18 mouse cellular contexts compared by ENCODE assay signal in genomic region chr8:90391483-90392074, GRCm38 (mm10). TPM values are rescaled to one million over a fixed set of nuclear protein-coding genes. Genes with fewer than 3 reads are reported as not detected.
DNase-seq lines count a peak whose midpoint lies in the region; ATAC-seq and TF ChIP-seq lines count a peak whose summit lies in the region.
"Had no signal": no experiment of that assay in that cellular context is flagged by ENCODE, and none has a peak within 500 bp of the region (broad histone marks: within the 10 kb centered on the region; RNA-seq: fewer than 3 reads in every experiment).

No protein-coding gene starts in this region.

- H3K9ac ChIP-seq in hindbrain, embryonic 14.5 days = no peak overlapping the region
- no peak overlapping the region for H3K9ac ChIP-seq in liver, postnatal 0 days (replicated peaks)
- H3K9ac ChIP-seq: forebrain, embryonic 13.5 days; hindbrain, embryonic 12.5 days; lung, embryonic 15.5 days; midbrain, embryonic 12.5 days had no signal

- no peak for TF ChIP-seq CTCF in liver, postnatal 0 days (IDR thresholded peaks at IDR 0.05; ENCODE audit: low read depth)

- no peaks in the 10 kb centered on the region; the same call in 1 of the 2 replicates for H3K4me1 ChIP-seq in hindbrain, embryonic 14.5 days (replicated peaks; ENCODE audit: control insufficient read depth, insufficient read depth, low read length)
- H3K4me1 ChIP-seq in hindbrain, embryonic 10.5 days (replicated peaks) = no peaks in the 10 kb centered on the region
- peaks cover 4% of the 10 kb centered on the region; the same call in 1 of the 2 replicates for H3K4me1 ChIP-seq in liver, postnatal 0 days (ENCODE audit: insufficient read depth)
- H3K4me1 ChIP-seq: hindbrain, embryonic 12.5 days; limb, embryonic 10.5 days; lung, embryonic 15.5 days had no signal

- 0 out of 2 replicates have a peak, but pooled peaks cover 4% of the 10 kb centered on the region for H3K27me3 ChIP-seq in hindbrain, embryonic 14.5 days (ENCODE audit: control insufficient read depth, insufficient read depth, low read length)
- H3K27me3 ChIP-seq in hindbrain, embryonic 10.5 days (ENCODE audit: insufficient read depth, poor library complexity, severe bottlenecking) = 0 out of 2 replicates have a peak, but pooled peaks cover 7% of the 10 kb centered on the region
- H3K27me3 ChIP-seq in liver, postnatal 0 days (ENCODE audit: insufficient read depth, low read length) = no peaks in the 10 kb centered on the region
- H3K27me3 ChIP-seq: hindbrain, embryonic 12.5 days; lung, embryonic 15.5 days; midbrain, embryonic 12.5 days had no signal

- no peak overlapping the region for H3K4me3 ChIP-seq in hindbrain, embryonic 14.5 days (replicated peaks; ENCODE audit: low read length)
- no peak overlapping the region for H3K4me3 ChIP-seq in hindbrain, embryonic 10.5 days
- no peak overlapping the region for H3K4me3 ChIP-seq in liver, postnatal 0 days (ENCODE audit: low read depth, low read length)
- H3K4me3 ChIP-seq: forebrain, embryonic 13.5 days; hindbrain, embryonic 12.5 days; limb, embryonic 10.5 days; lung, embryonic 15.5 days; midbrain, embryonic 12.5 days had no signal

- no peak for DNase-seq in hindbrain, embryonic 14.5 days (ENCODE audit: low spot score)
- DNase-seq in hindbrain, embryonic 10.5 days (ENCODE audit: low spot score) = no peak
- peak; percentile 18 for DNase-seq in liver, postnatal 0 days
- peak; percentile 46 for DNase-seq in yolk sac, embryonic 10.5 days (ENCODE audit: low spot score)
- DNase-seq in spleen, postnatal 36 days (ENCODE audit: low spot score in 2 of 2) = no peak
- no peak for DNase-seq in spleen, postnatal 10 days (ENCODE audit: low spot score in 2 of 2)
- DNase-seq: adrenal gland, postnatal 25 days; B cell, adult 2 months; cerebellum, adult 9-11 months; right cerebral cortex, postnatal 14 days; thymus, postnatal 36 days had no signal

- no peaks in the 10 kb centered on the region for H3K9me3 ChIP-seq in hindbrain, embryonic 14.5 days (ENCODE audit: control insufficient read depth, low read length)
- no peaks in the 10 kb centered on the region for H3K9me3 ChIP-seq in hindbrain, embryonic 10.5 days
- H3K9me3 ChIP-seq in liver, postnatal 0 days (ENCODE audit: low read length) = no peaks in the 10 kb centered on the region
- H3K9me3 ChIP-seq: forebrain, embryonic 13.5 days; hindbrain, embryonic 12.5 days; limb, embryonic 10.5 days; lung, embryonic 15.5 days; midbrain, embryonic 12.5 days had no signal

- H3K4me2 ChIP-seq in hindbrain, embryonic 14.5 days (replicated peaks) = no peak overlapping the region
- H3K4me2 ChIP-seq in liver, postnatal 0 days (ENCODE audit: low read depth, low read length) = no peak overlapping the region; the same call in 1 of the 2 replicates
- H3K4me2 ChIP-seq: forebrain, embryonic 13.5 days; hindbrain, embryonic 12.5 days; lung, embryonic 15.5 days; midbrain, embryonic 12.5 days had no signal

- 73% methylated on average over 3 of the region's 3 CpGs for WGBS in hindbrain, embryonic 14.5 days
- WGBS in hindbrain, embryonic 10.5 days = 67% methylated on average over 3 of the region's 3 CpGs
- WGBS in liver, postnatal 0 days (ENCODE audit: insufficient replicate concordance) = 8% methylated on average over 3 of the region's 3 CpGs

- ATAC-seq in hindbrain, embryonic 14.5 days (ENCODE audit: low FRiP score) = no peak
- ATAC-seq in hematopoietic stem cell, adult 5-6 weeks (replicated peaks in 1 of 2; ENCODE audit: insufficient read depth in 1 of 2, low FRiP score in 2 of 2, low TSS enrichment in 1 of 2, low read depth in 1 of 2, poor library complexity in 2 of 2, severe bottlenecking in 2 of 2) = peak; percentile 89 to 95
- peak; percentile 96 for ATAC-seq in liver, postnatal 0 days
- ATAC-seq: intestine, embryonic 16.5 days had no signal

- H3K27ac ChIP-seq in hindbrain, embryonic 14.5 days = 0 out of 2 replicates have a peak overlapping the region, but pooled peaks have one; percentile 9
- H3K27ac ChIP-seq in hindbrain, embryonic 10.5 days = no peak overlapping the region
- peak overlapping the region; percentile 6; the same call in 1 of the 2 replicates for H3K27ac ChIP-seq in liver, postnatal 0 days (ENCODE audit: low read depth)
- H3K27ac ChIP-seq: forebrain, embryonic 13.5 days; hindbrain, embryonic 12.5 days; limb, embryonic 10.5 days; lung, embryonic 15.5 days; midbrain, embryonic 12.5 days had no signal

- no peaks in the 10 kb centered on the region for H3K36me3 ChIP-seq in hindbrain, embryonic 14.5 days (replicated peaks; ENCODE audit: control insufficient read depth, insufficient read depth)
- no peaks in the 10 kb centered on the region for H3K36me3 ChIP-seq in hindbrain, embryonic 10.5 days
- H3K36me3 ChIP-seq in liver, postnatal 0 days (replicated peaks; ENCODE audit: insufficient read depth, low read length) = no peaks in the 10 kb centered on the region
- H3K36me3 ChIP-seq: hindbrain, embryonic 12.5 days; limb, embryonic 10.5 days; lung, embryonic 15.5 days; midbrain, embryonic 12.5 days had no signal

- TF ChIP-seq EP300 in liver, postnatal 0 days (IDR thresholded peaks at IDR 0.05; ENCODE audit: low read depth) = no peak

RNA-seq across cellular contexts. Expression of gene Tox3, which starts 43.4 kb away (rescaled TPM):
- polyA plus RNA-seq in hindbrain, embryonic 14.5 days (2014; fragmentation: Nextera tagmentation; extraction: Ambion mirVana) = 28.0 and 28.4 TPM in 2 replicates
- 15.0 and 24.4 TPM in 2 replicates for polyA plus RNA-seq in hindbrain, embryonic 10.5 days (2016; fragmentation: Nextera tagmentation; extraction: Ambion mirVana)
- total RNA-seq in hematopoietic stem cell, adult 5-6 weeks (2017) = 0.50 and 4.4 TPM in 2 replicates
- polyA plus RNA-seq in liver, postnatal 0 days (2015; fragmentation: Nextera tagmentation; extraction: Ambion mirVana) = 0.06 and 0.09 TPM in 2 replicates

Comparison
In these comparisons a context has a peak if more than half of its experiments do, and no peak if none do; other contexts are left out.
1. DNase-seq: peak in liver, postnatal 0 days (single experiment) and yolk sac, embryonic 10.5 days (single experiment); none in hindbrain, embryonic 14.5 days (single experiment), hindbrain, embryonic 10.5 days (single experiment), spleen, postnatal 36 days (0 of 2) and spleen, postnatal 10 days (0 of 2).
2. RNA of gene Tox3, which starts 43.4 kb away (polyA plus RNA-seq): 28.0 to 28.4 TPM in hindbrain, embryonic 14.5 days and 15.0 to 24.4 TPM in hindbrain, embryonic 10.5 days; 0.06 to 0.09 TPM in liver, postnatal 0 days; every median in the first group is over 10 times any median in the second.